Comparison of ENCODE assay signal across 11 mouse cellular contexts in the genomic region with DNA sequence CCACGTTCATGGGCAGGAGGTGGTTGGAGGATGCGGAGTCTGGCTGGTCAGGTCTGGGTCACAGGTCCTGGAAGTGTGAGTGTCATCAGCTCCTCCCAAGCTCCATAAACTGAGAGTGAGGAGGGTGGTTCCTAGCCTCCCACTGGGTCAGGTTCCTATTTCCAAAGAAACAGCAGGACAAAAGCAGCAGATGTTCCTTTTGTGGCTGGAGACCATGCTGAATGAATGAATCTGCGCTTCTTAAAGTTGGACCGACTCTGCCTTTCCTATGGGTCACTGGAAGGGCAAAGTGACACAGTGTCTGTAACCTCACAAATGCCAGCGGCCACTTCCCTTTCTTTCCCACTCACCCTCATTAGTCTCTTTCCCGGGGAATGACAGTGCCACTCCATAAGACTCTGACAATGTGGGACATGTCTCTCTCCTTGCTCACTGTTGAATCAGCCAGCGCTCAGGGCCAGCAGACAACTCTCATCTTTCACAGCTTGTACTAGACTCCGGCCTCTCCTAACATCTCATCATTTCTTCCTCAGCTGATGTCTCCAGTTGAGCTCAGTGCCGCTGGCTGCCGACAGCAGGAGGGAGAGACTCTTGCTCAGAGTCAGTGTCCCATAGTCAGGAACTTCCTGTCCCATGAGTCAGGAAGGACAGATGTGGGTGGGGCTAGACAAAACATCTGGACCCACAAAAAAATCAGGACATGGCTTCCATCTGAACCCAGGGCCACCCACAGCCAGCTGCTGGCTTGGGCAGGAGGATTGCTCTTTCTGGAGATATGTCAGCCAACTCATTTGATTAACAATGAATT. TPM values are rescaled to one million over a fixed set of nuclear protein-coding genes. Genes with fewer than 3 reads are reported as not detected.
DNase-seq lines count a peak whose midpoint lies in the region; ATAC-seq and TF ChIP-seq lines count a peak whose summit lies in the region.
"Had no signal": no experiment of that assay in that cellular context is flagged by ENCODE, and none has a peak within 500 bp of the region (broad histone marks: within the 10 kb centered on the region; RNA-seq: fewer than 3 reads in every experiment).

No protein-coding gene starts in this region.

- H3K36me3 ChIP-seq in neural tube, embryonic 15.5 days: no peaks in the 10 kb centered on the region
- no peaks in the 10 kb centered on the region for H3K36me3 ChIP-seq in intestine, postnatal 0 days (ENCODE audit: control insufficient read depth, insufficient read depth)
- H3K36me3 ChIP-seq in forebrain, embryonic 16.5 days (ENCODE audit: control insufficient read depth, insufficient read depth): no peaks in the 10 kb centered on the region
- H3K36me3 ChIP-seq in forebrain, embryonic 11.5 days (ENCODE audit: control insufficient read depth, insufficient read depth, low read length): no peaks in the 10 kb centered on the region

- TF ChIP-seq CTCF in lung, adult 2 months (IDR thresholded peaks at IDR 0.05; ENCODE audit: insufficient read depth, low read length): no peak
- TF ChIP-seq CTCF in intestine, postnatal 0 days (IDR thresholded peaks at IDR 0.05; ENCODE audit: low read depth): no peak

- no peak for TF ChIP-seq POLR2A in lung, adult 2 months (IDR thresholded peaks at IDR 0.05; ENCODE audit: borderline replicate concordance, extremely low read depth, low read depth, low read length)

- H3K27me3 ChIP-seq in neural tube, embryonic 15.5 days (replicated peaks): no peaks in the 10 kb centered on the region
- H3K27me3 ChIP-seq in intestine, postnatal 0 days (replicated peaks; ENCODE audit: control insufficient read depth, insufficient read depth, low read length): no peaks in the 10 kb centered on the region
- H3K27me3 ChIP-seq in forebrain, embryonic 16.5 days (replicated peaks; ENCODE audit: control insufficient read depth, insufficient read depth, low read length): no peaks in the 10 kb centered on the region
- no peaks in the 10 kb centered on the region for H3K27me3 ChIP-seq in forebrain, embryonic 11.5 days (ENCODE audit: control insufficient read depth, insufficient read depth, low read length)

- intact Hi-C loops in heart, postnatal 10 days (cut with DNase I): loop anchor here (5.0 kb wide), 1 partner anchor 77 kb away; the partner anchor contains the start of gene Gas7

- H3K9me3 ChIP-seq in neural tube, embryonic 15.5 days (replicated peaks): no peaks in the 10 kb centered on the region
- H3K9me3 ChIP-seq in intestine, postnatal 0 days (ENCODE audit: control insufficient read depth): no peaks in the 10 kb centered on the region
- H3K9me3 ChIP-seq in forebrain, embryonic 16.5 days (ENCODE audit: control insufficient read depth, low read length): no peaks in the 10 kb centered on the region
- H3K9me3 ChIP-seq in forebrain, embryonic 11.5 days (ENCODE audit: control insufficient read depth, low read length): no peaks in the 10 kb centered on the region

- no peak overlapping the region for H3K4me3 ChIP-seq in neural tube, embryonic 15.5 days (replicated peaks)
- no peak overlapping the region for H3K4me3 ChIP-seq in lung, adult 2 months (replicated peaks; ENCODE audit: extremely low read depth, low read depth, low read length)
- H3K4me3 ChIP-seq in intestine, postnatal 0 days (ENCODE audit: low read depth, low read length): no peak overlapping the region
- no peak overlapping the region for H3K4me3 ChIP-seq in forebrain, embryonic 16.5 days (replicated peaks; ENCODE audit: low read length)
- H3K4me3 ChIP-seq in forebrain, embryonic 11.5 days (ENCODE audit: low read depth, low read length): no peak overlapping the region

- H3K4me2 ChIP-seq in neural tube, embryonic 15.5 days: no peak overlapping the region
- no peak overlapping the region for H3K4me2 ChIP-seq in intestine, postnatal 0 days (replicated peaks; ENCODE audit: low read depth)
- H3K4me2 ChIP-seq in forebrain, embryonic 16.5 days (ENCODE audit: low read length): no peak overlapping the region
- no peak overlapping the region for H3K4me2 ChIP-seq in forebrain, embryonic 11.5 days (ENCODE audit: low read depth, low read length, severe bottlenecking)

- peaks cover 18% of the 10 kb centered on the region; the same call in 1 of the 2 replicates for H3K4me1 ChIP-seq in neural tube, embryonic 15.5 days
- no peaks in the 10 kb centered on the region; the same call in 1 of the 2 replicates for H3K4me1 ChIP-seq in lung, adult 2 months (ENCODE audit: control insufficient read depth, insufficient read depth, low read length)
- no peaks in the 10 kb centered on the region for H3K4me1 ChIP-seq in intestine, postnatal 0 days (replicated peaks; ENCODE audit: control insufficient read depth, insufficient read depth, low read length)
- no peaks in the 10 kb centered on the region for H3K4me1 ChIP-seq in forebrain, embryonic 16.5 days (replicated peaks; ENCODE audit: control insufficient read depth, insufficient read depth, low read length)
- no peaks in the 10 kb centered on the region; the same call in 1 of the 2 replicates for H3K4me1 ChIP-seq in forebrain, embryonic 11.5 days (replicated peaks; ENCODE audit: control insufficient read depth, insufficient read depth, low read length)

- H3K9ac ChIP-seq in neural tube, embryonic 15.5 days (replicated peaks): no peak overlapping the region
- no peak overlapping the region for H3K9ac ChIP-seq in intestine, postnatal 0 days (ENCODE audit: low read depth, low read length)
- H3K9ac ChIP-seq in forebrain, embryonic 16.5 days (replicated peaks; ENCODE audit: low read depth, low read length): no peak overlapping the region
- H3K9ac ChIP-seq in forebrain, embryonic 11.5 days (ENCODE audit: low read length): no peak overlapping the region

- WGBS in neural tube, embryonic 15.5 days: 9% methylated on average over 10 of the region's 10 CpGs
- 31% methylated on average over 10 of the region's 10 CpGs for WGBS in lung, adult 2 months
- 54% methylated on average over 10 of the region's 10 CpGs for WGBS in intestine, postnatal 0 days
- WGBS in forebrain, embryonic 16.5 days: 34% methylated on average over 10 of the region's 10 CpGs
- 29% methylated on average over 10 of the region's 10 CpGs for WGBS in forebrain, embryonic 11.5 days

- no peak overlapping the region for H3K27ac ChIP-seq in neural tube, embryonic 15.5 days (replicated peaks)
- H3K27ac ChIP-seq in intestine, postnatal 0 days (ENCODE audit: low read depth, low read length): no peak overlapping the region
- no peak overlapping the region for H3K27ac ChIP-seq in forebrain, embryonic 16.5 days (ENCODE audit: low read length)
- H3K27ac ChIP-seq in forebrain, embryonic 11.5 days (ENCODE audit: low read depth, low read length): no peak overlapping the region
- H3K27ac ChIP-seq: macrophage had no signal

- no peak for ATAC-seq in neural tube, embryonic 15.5 days (ENCODE audit: low FRiP score)
- ATAC-seq in intestine, postnatal 0 days: no peak
- no peak for ATAC-seq in forebrain, embryonic 16.5 days
- no peak for ATAC-seq in forebrain, embryonic 11.5 days (replicated peaks; ENCODE audit: low FRiP score)

- peak; percentile 38 for DNase-seq in neural tube, embryonic 10.5 days (ENCODE audit: extremely low spot score, low spot score)
- peak; percentile 55 for DNase-seq in heart, postnatal 10 days
- DNase-seq in lung, adult 2 months: peak; percentile 9
- DNase-seq in spleen, postnatal 10 days (ENCODE audit: low spot score in 2 of 2): no peak
- no peak for DNase-seq in forebrain, embryonic 11.5 days (ENCODE audit: low spot score)
- DNase-seq: cerebellum, postnatal 10 days; layer of hippocampus, postnatal 36 days had no signal

RNA-seq across cellular contexts. Expression of gene Myh13, which starts 58.4 kb away (rescaled TPM):
- polyA plus RNA-seq in neural tube, embryonic 15.5 days (2015; fragmentation: Nextera tagmentation; extraction: Ambion mirVana): 0.08 and 0.22 TPM in 2 replicates
- total RNA-seq in heart, postnatal 10 days (2021): under 1 TPM in 1 of 2 experiments, not detected in 1; 0.05 TPM
- polyA plus RNA-seq in lung, adult 2 months (2012; rRNA removed): 0.46 and 0.69 TPM in 2 replicates
- polyA plus RNA-seq in intestine, postnatal 0 days (2015; fragmentation: Nextera tagmentation; extraction: Ambion mirVana): not detected in 2 replicates
- not detected in 2 replicates for polyA plus RNA-seq in forebrain, embryonic 16.5 days (2015; fragmentation: Nextera tagmentation; extraction: Ambion mirVana)
- not detected in 2 replicates for polyA plus RNA-seq in forebrain, embryonic 11.5 days (2014; fragmentation: Nextera tagmentation; extraction: Ambion mirVana)
- polyA plus RNA-seq: macrophage had no signal

Comparison
In these comparisons a context has a peak if more than half of its experiments do, and no peak if none do; other contexts are left out.
1. DNase-seq: peak in neural tube, embryonic 10.5 days (single experiment), heart, postnatal 10 days (2 of 2) and lung, adult 2 months (single experiment); none in spleen, postnatal 10 days (0 of 2) and forebrain, embryonic 11.5 days (single experiment).